ENCODE assay signal across 10 mouse cellular contexts in the genomic region with DNA sequence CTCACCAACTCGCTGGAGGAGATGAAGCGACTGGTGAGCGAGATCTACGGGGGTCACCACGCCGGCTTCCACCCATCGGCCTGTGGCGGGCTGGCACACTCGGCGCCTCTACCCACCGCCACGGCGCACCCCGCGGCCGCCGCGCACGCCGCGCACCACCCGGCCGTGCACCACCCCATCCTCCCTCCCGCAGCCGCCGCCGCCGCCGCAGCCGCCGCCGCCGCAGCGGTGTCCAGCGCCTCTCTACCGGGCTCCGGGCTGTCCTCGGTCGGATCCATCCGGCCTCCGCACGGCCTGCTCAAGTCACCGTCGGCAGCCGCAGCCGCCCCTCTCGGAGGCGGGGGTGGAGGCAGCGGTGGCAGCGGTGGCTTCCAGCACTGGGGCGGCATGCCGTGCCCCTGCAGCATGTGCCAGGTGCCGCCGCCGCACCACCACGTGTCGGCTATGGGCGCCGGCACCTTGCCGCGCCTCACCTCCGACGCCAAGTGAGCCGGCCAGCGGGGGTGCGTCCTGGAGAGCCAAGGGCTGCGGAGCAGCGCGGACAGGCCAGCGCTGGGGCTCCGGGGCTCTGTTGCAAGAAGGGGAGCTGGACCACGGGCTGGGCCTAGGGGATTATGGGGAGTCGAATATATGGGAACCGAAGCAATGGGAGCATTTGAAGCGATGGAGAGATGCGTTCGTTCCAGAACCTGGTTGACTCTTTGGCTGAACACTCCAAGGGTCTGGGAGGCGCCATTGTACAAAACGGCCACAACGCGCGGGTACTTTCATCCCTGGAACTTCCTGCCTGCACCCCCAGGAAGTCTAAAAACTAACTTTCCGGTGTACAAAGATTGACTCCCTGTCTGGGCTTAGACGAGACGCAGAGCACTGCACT. TPM values are rescaled to one million over a fixed set of nuclear protein-coding genes. Genes with fewer than 3 reads are reported as not detected.
DNase-seq lines count a peak whose midpoint lies in the region; ATAC-seq lines count a peak whose summit lies in the region.
"Had no signal": no experiment of that assay in that cellular context is flagged by ENCODE, and none has a peak within 500 bp of the region (broad histone marks: within the 10 kb centered on the region; RNA-seq: fewer than 3 reads in every experiment).

No protein-coding gene starts in this region.

- no peaks in the 10 kb centered on the region for H3K36me3 ChIP-seq in intestine, embryonic 15.5 days
- H3K36me3 ChIP-seq in neural tube, embryonic 15.5 days = no peaks in the 10 kb centered on the region
- H3K36me3 ChIP-seq in liver, embryonic 12.5 days = no peaks in the 10 kb centered on the region

- DNase-seq in embryo, embryonic 10.5 days (ENCODE audit: low spot score) = peak; percentile 22
- no peak for DNase-seq in embryo, embryonic 10 days (ENCODE audit: low spot score)
- peak; percentile 34 for DNase-seq in retina, postnatal 1 day
- DNase-seq in retina, embryonic 14.5 days (ENCODE audit: low spot score) = no peak
- DNase-seq in right cerebral cortex, postnatal 36 days (ENCODE audit: low spot score in 2 of 2) = no peak
- DNase-seq: kidney, postnatal 36 days; spleen, adult 18-20 months had no signal

- no peak for ATAC-seq in intestine, embryonic 15.5 days
- no peak for ATAC-seq in neural tube, embryonic 15.5 days (ENCODE audit: low FRiP score)
- ATAC-seq in liver, embryonic 12.5 days = no peak

- H3K9ac ChIP-seq in intestine, embryonic 15.5 days = no peak overlapping the region
- no peak overlapping the region for H3K9ac ChIP-seq in neural tube, embryonic 15.5 days (replicated peaks)
- no peak overlapping the region for H3K9ac ChIP-seq in liver, embryonic 12.5 days

- peak overlapping the region; percentile 11 for H3K4me3 ChIP-seq in intestine, embryonic 15.5 days (replicated peaks)
- H3K4me3 ChIP-seq in neural tube, embryonic 15.5 days (replicated peaks) = peak overlapping the region; percentile 26
- H3K4me3 ChIP-seq in liver, embryonic 12.5 days = no peak overlapping the region

- H3K9me3 ChIP-seq in intestine, embryonic 15.5 days = no peaks in the 10 kb centered on the region
- no peaks in the 10 kb centered on the region for H3K9me3 ChIP-seq in neural tube, embryonic 15.5 days (replicated peaks)
- H3K9me3 ChIP-seq in liver, embryonic 12.5 days (replicated peaks) = no peaks in the 10 kb centered on the region

- no peak overlapping the region for H3K27ac ChIP-seq in intestine, embryonic 15.5 days
- H3K27ac ChIP-seq in neural tube, embryonic 15.5 days (replicated peaks) = no peak overlapping the region; the same call in 1 of the 2 replicates
- H3K27ac ChIP-seq in liver, embryonic 12.5 days = no peak overlapping the region

- under 1% methylated on average over 84 of the region's 85 CpGs for WGBS in intestine, embryonic 15.5 days
- 1% methylated on average over 69 of the region's 85 CpGs for WGBS in neural tube, embryonic 15.5 days
- 2% methylated on average over 64 of the region's 85 CpGs for WGBS in liver, embryonic 12.5 days (ENCODE audit: insufficient replicate concordance)

- peak overlapping the region; percentile 33 for H3K4me2 ChIP-seq in intestine, embryonic 15.5 days (replicated peaks)
- peak overlapping the region; percentile 32 for H3K4me2 ChIP-seq in neural tube, embryonic 15.5 days
- no peak overlapping the region for H3K4me2 ChIP-seq in liver, embryonic 12.5 days

- peaks cover 18% of the 10 kb centered on the region for H3K4me1 ChIP-seq in intestine, embryonic 15.5 days (replicated peaks)
- H3K4me1 ChIP-seq in neural tube, embryonic 15.5 days = peaks cover 33% of the 10 kb centered on the region
- H3K4me1 ChIP-seq in liver, embryonic 12.5 days = peaks cover 13% of the 10 kb centered on the region

- peaks cover 98% of the 10 kb centered on the region for H3K27me3 ChIP-seq in intestine, embryonic 15.5 days (replicated peaks)
- peaks cover 94% of the 10 kb centered on the region for H3K27me3 ChIP-seq in neural tube, embryonic 15.5 days (replicated peaks)
- peaks cover 100% of the 10 kb centered on the region for H3K27me3 ChIP-seq in liver, embryonic 12.5 days (replicated peaks)

RNA-seq across cellular contexts. Expression of gene Olig2, which starts 1.9 kb away (rescaled TPM):
- polyA plus RNA-seq in intestine, embryonic 15.5 days (2015; fragmentation: Nextera tagmentation; extraction: Ambion mirVana) = not detected in 2 replicates
- polyA plus RNA-seq in neural tube, embryonic 15.5 days (2015; fragmentation: Nextera tagmentation; extraction: Ambion mirVana) = 8.5 and 9.9 TPM in 2 replicates
- polyA plus RNA-seq in liver, embryonic 12.5 days (2016; fragmentation: Nextera tagmentation; extraction: Ambion mirVana) = not detected in 2 replicates

RNA-seq across cellular contexts. Expression of gene Olig1, which starts 42.5 kb away (rescaled TPM):
- 0.13 TPM in 1 of 2 replicates, not detected in the other for polyA plus RNA-seq in intestine, embryonic 15.5 days (2015; fragmentation: Nextera tagmentation; extraction: Ambion mirVana)
- 77.3 and 86.7 TPM in 2 replicates for polyA plus RNA-seq in neural tube, embryonic 15.5 days (2015; fragmentation: Nextera tagmentation; extraction: Ambion mirVana)
- polyA plus RNA-seq in liver, embryonic 12.5 days (2016; fragmentation: Nextera tagmentation; extraction: Ambion mirVana) = not detected in 2 replicates

Comparison
In these comparisons a context has a peak if more than half of its experiments do, and no peak if none do; other contexts are left out.
1. DNase-seq: peak in embryo, embryonic 10.5 days (single experiment) and retina, postnatal 1 day (single experiment); none in embryo, embryonic 10 days (single experiment), retina, embryonic 14.5 days (single experiment) and right cerebral cortex, postnatal 36 days (0 of 2).
2. RNA of gene Olig1, which starts 42.5 kb away (polyA plus RNA-seq): 77.3 to 86.7 TPM in neural tube, embryonic 15.5 days; 0.13 TPM in intestine, embryonic 15.5 days and not detected in liver, embryonic 12.5 days; every median in the first group is over 10 times any median in the second.